Mouse (Mus musculus): ENCODE measurements around the gene Obp2a. TPM values are rescaled to one million over a fixed set of nuclear protein-coding genes. Genes with fewer than 3 reads are reported as not detected.
"Not testable (repeated sequence)": the region's sequence is repeated elsewhere in the genome, so short reads cannot be mapped to it uniquely, and the experiment has no call there.

Obp2a gene
- polyA plus RNA-seq, 1 experiment from 2014 or later = not detected

GRCm38 (mm10) chr2:25679559-25679958 is 20.3 kb upstream of the Obp2a start:
- no peaks in the 10 kb centered on the region for H3K4me1 ChIP-seq
- no peak overlapping the region for H3K4me3 ChIP-seq
- no peak overlapping the region for H3K27ac ChIP-seq
- H3K4me2 ChIP-seq = no peak overlapping the region
- H3K36me3 ChIP-seq = no peaks in the 10 kb centered on the region
- H3K9ac ChIP-seq = no peak overlapping the region
- ATAC-seq (ENCODE audit: borderline replicate concordance, extremely low read depth, low FRiP score, low TSS enrichment) = no peak
- 81% methylated on average over 6 of the region's 6 CpGs for WGBS
- no peaks in the 10 kb centered on the region for H3K27me3 ChIP-seq
- H3K9me3 ChIP-seq = no peaks in the 10 kb centered on the region

GRCm38 (mm10) chr2:25682426-25682825 is 17.4 kb upstream of the Obp2a start, which contains the start of gene Lcn10:
Gene Lcn10 (plus strand): TSS chr2:25682726.
- no peak for ATAC-seq (ENCODE audit: borderline replicate concordance, extremely low read depth, low FRiP score, low TSS enrichment)
- Histone ChIP-seq H3K4me1 (no peaks in the 10 kb centered on the region), H3K9ac (no peak within 1 kb of the TSS), H3K9me3 (no peaks in the 10 kb centered on the region), H3K27ac (no peak within 1 kb of the TSS), H3K4me2 (no peak within 1 kb of the TSS), H3K27me3 (no peaks in the 10 kb centered on the region), H3K4me3 (no peak within 1 kb of the TSS), H3K36me3 (no peaks in the 10 kb centered on the region)
- WGBS = 54% methylated on average over 2 of the region's 2 CpGs

- 55% methylated on average over 3 of the region's 4 CpGs for WGBS
- no peak for ATAC-seq (ENCODE audit: borderline replicate concordance, extremely low read depth, low FRiP score, low TSS enrichment)
Measured at GRCm38 (mm10) chr2:25686941-25687340, 12.9 kb upstream of the Obp2a start.

GRCm38 (mm10) chr2:25694605-25695004 is 5.2 kb upstream of the Obp2a start:
- no peak overlapping the region for H3K27ac ChIP-seq
- H3K9ac ChIP-seq = no peak overlapping the region
- no peak for ATAC-seq (ENCODE audit: borderline replicate concordance, extremely low read depth, low FRiP score, low TSS enrichment)
- H3K4me3 ChIP-seq = no peak overlapping the region
- H3K4me1 ChIP-seq = no peaks in the 10 kb centered on the region
- H3K4me2 ChIP-seq = no peak overlapping the region
- no peaks in the 10 kb centered on the region for H3K9me3 ChIP-seq
- H3K36me3 ChIP-seq = no peaks in the 10 kb centered on the region
- no peaks in the 10 kb centered on the region for H3K27me3 ChIP-seq

More at GRCm38 (mm10) chr2:25686941-25687340, 12.9 kb upstream of the Obp2a start:
- Histone ChIP-seq H3K27ac (no peak overlapping the region), H3K4me3 (no peak overlapping the region), H3K27me3 (no peaks in the 10 kb centered on the region), H3K36me3 (no peaks in the 10 kb centered on the region), H3K4me1 (no peaks in the 10 kb centered on the region), H3K9me3 (no peaks in the 10 kb centered on the region), H3K9ac (no peak overlapping the region), H3K4me2 (no peak overlapping the region)

- H3K4me2 ChIP-seq = no peak overlapping the region
- H3K4me3 ChIP-seq = no peak overlapping the region
- 46% methylated on average over 4 of the region's 4 CpGs for WGBS
- H3K9me3 ChIP-seq = no peaks in the 10 kb centered on the region
- H3K27ac ChIP-seq = no peak overlapping the region
- H3K36me3 ChIP-seq = no peaks in the 10 kb centered on the region
- no peaks in the 10 kb centered on the region for H3K27me3 ChIP-seq
- no peak overlapping the region for H3K9ac ChIP-seq
- no peaks in the 10 kb centered on the region for H3K4me1 ChIP-seq
- ATAC-seq (ENCODE audit: borderline replicate concordance, extremely low read depth, low FRiP score, low TSS enrichment) = no peak
Measured at GRCm38 (mm10) chr2:25696951-25697350, 2.9 kb upstream of the Obp2a start.

- 92% methylated on average over 2 of the region's 2 CpGs for WGBS
Measured at GRCm38 (mm10) chr2:25698696-25699095, 1.1 kb upstream of the Obp2a start.

GRCm38 (mm10) chr2:25701001-25701400 is 1.2 kb downstream of the Obp2a start:
- no peaks in the 10 kb centered on the region for H3K36me3 ChIP-seq
- no peaks in the 10 kb centered on the region for H3K27me3 ChIP-seq
- 77% methylated on average over 5 of the region's 5 CpGs for WGBS
- H3K4me3 ChIP-seq = no peak overlapping the region
- H3K9ac ChIP-seq = no peak overlapping the region
- no peak overlapping the region for H3K4me2 ChIP-seq
- H3K9me3 ChIP-seq = no peaks in the 10 kb centered on the region
- no peak overlapping the region for H3K27ac ChIP-seq
- no peak for ATAC-seq (ENCODE audit: borderline replicate concordance, extremely low read depth, low FRiP score, low TSS enrichment)
- H3K4me1 ChIP-seq = no peaks in the 10 kb centered on the region

More at GRCm38 (mm10) chr2:25698696-25699095, 1.1 kb upstream of the Obp2a start:
- H3K9me3 ChIP-seq = no peaks in the 10 kb centered on the region
- no peak for ATAC-seq (ENCODE audit: borderline replicate concordance, extremely low read depth, low FRiP score, low TSS enrichment)
- H3K9ac ChIP-seq = no peak overlapping the region
- H3K27ac ChIP-seq = no peak overlapping the region
- no peaks in the 10 kb centered on the region for H3K4me1 ChIP-seq
- H3K4me2 ChIP-seq = no peak overlapping the region
- no peak overlapping the region for H3K4me3 ChIP-seq
- H3K36me3 ChIP-seq = no peaks in the 10 kb centered on the region
- no peaks in the 10 kb centered on the region for H3K27me3 ChIP-seq

GRCm38 (mm10) chr2:25703706-25704105 is 3.9 kb downstream of the Obp2a start:
- Histone ChIP-seq H3K27ac (no peak overlapping the region), H3K4me2 (no peak overlapping the region), H3K4me3 (no peak overlapping the region), H3K36me3 (no peaks in the 10 kb centered on the region), H3K9me3 (no peaks in the 10 kb centered on the region), H3K27me3 (no peaks in the 10 kb centered on the region), H3K4me1 (peaks cover 6% of the 10 kb centered on the region; the same call in 1 of the 2 replicates), H3K9ac (no peak overlapping the region)
- no peak for ATAC-seq (ENCODE audit: borderline replicate concordance, extremely low read depth, low FRiP score, low TSS enrichment)
- 65% methylated on average over 4 of the region's 4 CpGs for WGBS

GRCm38 (mm10) chr2:25706643-25707481 is 7.0 kb downstream of the Obp2a start, which contains the start of gene Bmyc:
Gene Bmyc (plus strand): TSS chr2:25706739.
- H3K27me3 ChIP-seq = no peaks in the 10 kb centered on the region
- peak within 1 kb of the TSS; percentile 86 for H3K4me3 ChIP-seq
- peak within 1 kb of the TSS; percentile 73 for H3K27ac ChIP-seq
- no peaks in the 10 kb centered on the region for H3K9me3 ChIP-seq
- WGBS = under 1% methylated on average over 78 of the region's 78 CpGs
- peak within 1 kb of the TSS; percentile 92 for H3K4me2 ChIP-seq
- H3K36me3 ChIP-seq = no peaks in the 10 kb centered on the region
- H3K9ac ChIP-seq = peak within 1 kb of the TSS; percentile 67
- H3K4me1 ChIP-seq = peaks cover 6% of the 10 kb centered on the region; the same call in 1 of the 2 replicates
- peak; percentile 88 for ATAC-seq (ENCODE audit: borderline replicate concordance, extremely low read depth, low FRiP score, low TSS enrichment)

- Histone ChIP-seq H3K27me3 (no peaks in the 10 kb centered on the region), H3K9ac (no peak overlapping the region), H3K36me3 (no peaks in the 10 kb centered on the region), H3K9me3 (no peaks in the 10 kb centered on the region), H3K4me2 (peak overlapping the region; percentile 20), H3K27ac (no peak overlapping the region), H3K4me3 (no peak overlapping the region), H3K4me1 (peaks cover 6% of the 10 kb centered on the region; the same call in 1 of the 2 replicates)
- no peak for ATAC-seq (ENCODE audit: borderline replicate concordance, extremely low read depth, low FRiP score, low TSS enrichment)
- WGBS = 58% methylated on average over 2 of the region's 2 CpGs
Measured at GRCm38 (mm10) chr2:25708121-25708520, 8.3 kb downstream of the Obp2a start.

GRCm38 (mm10) chr2:25709056-25709455 is 9.2 kb downstream of the Obp2a start:
- H3K27ac ChIP-seq; H3K4me1 ChIP-seq; H3K9ac ChIP-seq; H3K9me3 ChIP-seq; ATAC-seq (ENCODE audit: borderline replicate concordance, extremely low read depth, low FRiP score, low TSS enrichment); H3K4me2 ChIP-seq; H3K36me3 ChIP-seq; H3K4me3 ChIP-seq; H3K27me3 ChIP-seq: not testable (repeated sequence)
- WGBS = 97% methylated on average over 1 of the region's 1 CpGs

GRCm38 (mm10) chr2:25709791-25710190 is 9.9 kb downstream of the Obp2a start:
- ATAC-seq (ENCODE audit: borderline replicate concordance, extremely low read depth, low FRiP score, low TSS enrichment) = not testable (repeated sequence)

More at GRCm38 (mm10) chr2:25709791-25710190, 9.9 kb downstream of the Obp2a start:
- not testable (repeated sequence) for H3K9ac ChIP-seq, H3K4me2 ChIP-seq, H3K9me3 ChIP-seq, H3K4me3 ChIP-seq, H3K4me1 ChIP-seq, H3K36me3 ChIP-seq, H3K27ac ChIP-seq, H3K27me3 ChIP-seq
- WGBS = 81% methylated on average over 2 of the region's 2 CpGs

Measured in lung, embryonic 15.5 days (tissue).